Mouse (Mus musculus): ENCODE data around the gene Cmpk1. TPM values are rescaled to one million over a fixed set of nuclear protein-coding genes. Genes with fewer than 3 reads are reported as not detected.

Cmpk1 gene
- total RNA-seq, 2 experiments from 2014 or later, result 43.7 to 46.9 TPM

Other genes starting within 250 kb of the Cmpk1 start
- not detected for gene Gm12830, start 165.5 kb downstream of the Cmpk1 start, total RNA-seq (2021)
- under 1 TPM; 0.38 to 0.39 TPM for gene Foxd2, start 78.4 kb downstream of the Cmpk1 start, total RNA-seq (2021)
- gene Foxe3, start 61.2 kb downstream of the Cmpk1 start, total RNA-seq (2021), result not detected
- gene Stil, start 12.9 kb upstream of the Cmpk1 start, total RNA-seq (2021), result 1 to 10 TPM in 1 of 2 experiments, under 1 TPM in 1; 0.67 to 1.5 TPM
- gene Tal1, start 69.2 kb upstream of the Cmpk1 start, total RNA-seq (2021), result 1 to 10 TPM; 4.9 to 6.3 TPM
- gene Pdzk1ip1, start 101.5 kb upstream of the Cmpk1 start, total RNA-seq (2021), result 1 to 10 TPM in 1 of 2 experiments, under 1 TPM in 1; 0.88 to 2.0 TPM
- not detected for gene Cyp4x1, start 147.0 kb upstream of the Cmpk1 start, total RNA-seq (2021)